Mouse (Mus musculus): ENCODE results near the gene Axin1. TPM values are rescaled to one million over a fixed set of nuclear protein-coding genes. Genes with fewer than 3 reads are reported as not detected.
"Not testable (repeated sequence)": the region's sequence is repeated elsewhere in the genome, so short reads cannot be mapped to it uniquely, and the experiment has no call there.

Gene Axin1
- total RNA-seq, 2 experiments from 2014 or later = 17.0 to 19.7 TPM

GRCm38 (mm10) chr17:26188091-26188805 lies 49.8 kb downstream of the Axin1 start:
- no peak for DNase-seq

- DNase-seq = not testable (repeated sequence)
Observed at GRCm38 (mm10) chr17:26191486-26191885, 53.0 kb downstream of the Axin1 start.

GRCm38 (mm10) chr17:26192481-26193190 lies 54.1 kb downstream of the Axin1 start:
- peak in 1 of 2 experiments; percentile 27 for DNase-seq

GRCm38 (mm10) chr17:26198892-26199291 lies 60.4 kb downstream of the Axin1 start, which contains the start of gene Pdia2:
Gene Pdia2, minus strand, starts transcription at chr17:26199087.
- DNase-seq = no peak

GRCm38 (mm10) chr17:26200831-26201705 lies 62.6 kb downstream of the Axin1 start:
- no peak for DNase-seq

- no peak for DNase-seq
Observed at GRCm38 (mm10) chr17:26201998-26202397, 63.5 kb downstream of the Axin1 start.

GRCm38 (mm10) chr17:26202737-26203136 lies 64.2 kb downstream of the Axin1 start, which contains the start of gene Rgs11:
Gene Rgs11, plus strand, starts transcription at chr17:26202951.
- DNase-seq = peak in 1 of 2 experiments; percentile 47

GRCm38 (mm10) chr17:26203321-26203811 lies 64.9 kb downstream of the Axin1 start:
- peak; percentile 16 to 38 for DNase-seq

GRCm38 (mm10) chr17:26204766-26205165 lies 66.3 kb downstream of the Axin1 start:
- no peak for DNase-seq

- DNase-seq = no peak
Observed at GRCm38 (mm10) chr17:26206392-26206791, 67.9 kb downstream of the Axin1 start.

- DNase-seq = no peak
Observed at GRCm38 (mm10) chr17:26207686-26208085, 69.2 kb downstream of the Axin1 start, which contains the start of gene Arhgdig. Gene Arhgdig, minus strand, starts transcription at chr17:26207786.

GRCm38 (mm10) chr17:26212241-26212640 lies 73.8 kb downstream of the Axin1 start:
- no peak for DNase-seq

- no peak for DNase-seq
Observed at GRCm38 (mm10) chr17:26212681-26213080, 74.2 kb downstream of the Axin1 start.

GRCm38 (mm10) chr17:26221508-26221907 lies 83.0 kb downstream of the Axin1 start:
- no peak for DNase-seq

- DNase-seq = no peak
Observed at GRCm38 (mm10) chr17:26225150-26225549, 86.7 kb downstream of the Axin1 start.

GRCm38 (mm10) chr17:26229776-26230175 lies 91.3 kb downstream of the Axin1 start:
- DNase-seq = no peak

- DNase-seq = no peak
Observed at GRCm38 (mm10) chr17:26231156-26231555, 92.7 kb downstream of the Axin1 start.

- DNase-seq = no peak
Observed at GRCm38 (mm10) chr17:26232863-26233262, 94.4 kb downstream of the Axin1 start.

- no peak for DNase-seq
Observed at GRCm38 (mm10) chr17:26234386-26234785, 95.9 kb downstream of the Axin1 start.

GRCm38 (mm10) chr17:26235077-26235815 lies 96.8 kb downstream of the Axin1 start:
- DNase-seq = peak; percentile 31 to 39

- no peak for DNase-seq
Observed at GRCm38 (mm10) chr17:26237667-26238066, 99.2 kb downstream of the Axin1 start.
